Mouse (Mus musculus) frontal cortex, adult 2 months (tissue): ENCODE results near the gene Siglecf. TPM values are rescaled to one million over a fixed set of nuclear protein-coding genes. Genes with fewer than 3 reads are reported as not detected.

Experiments
- DNase-seq, 2 experiments: peaks; one replicate each; pipeline ENCODE4 v3.0.0; 2022; ENCODE audit warnings: low spot score in 1 of 2; ENCODE audit errors: extremely low spot score in 1 of 2
- polyA plus RNA-seq: library from polyadenylated mRNA; depleted of rRNA; stranded (reverse); fragments of >200 nt; gene quantifications from 2 replicates; pipeline ENCODE4 v1.2.3, GENCODE M21; 2012; rRNA removed

Siglecf gene
- polyA plus RNA-seq, 1 experiment = 0.48 TPM

- DNase-seq = no peak
Measured at GRCm38 (mm10) chr7:43361442-43361841, 10.3 kb downstream of the Siglecf start.

DNA sequence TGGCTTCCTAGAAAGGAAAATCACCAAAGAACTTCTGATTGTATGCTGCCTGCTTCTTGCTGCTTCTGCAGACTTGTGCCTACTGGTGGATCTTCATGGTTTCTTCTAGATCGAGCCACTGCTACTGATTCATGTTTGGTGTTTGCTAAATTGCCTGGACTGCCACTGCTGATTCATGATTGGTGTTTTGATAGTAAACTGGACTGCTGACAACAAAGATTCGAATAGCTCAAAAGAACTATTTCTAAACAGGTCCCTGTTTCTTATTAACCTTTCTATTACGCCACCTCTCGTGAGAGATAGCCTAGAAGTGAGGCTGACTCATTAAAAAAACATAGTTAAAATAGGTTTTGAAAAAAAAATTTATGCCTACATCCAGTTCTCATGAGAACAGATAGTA lies 10.9 kb downstream of the Siglecf start:
- DNase-seq = no peak

DNA sequence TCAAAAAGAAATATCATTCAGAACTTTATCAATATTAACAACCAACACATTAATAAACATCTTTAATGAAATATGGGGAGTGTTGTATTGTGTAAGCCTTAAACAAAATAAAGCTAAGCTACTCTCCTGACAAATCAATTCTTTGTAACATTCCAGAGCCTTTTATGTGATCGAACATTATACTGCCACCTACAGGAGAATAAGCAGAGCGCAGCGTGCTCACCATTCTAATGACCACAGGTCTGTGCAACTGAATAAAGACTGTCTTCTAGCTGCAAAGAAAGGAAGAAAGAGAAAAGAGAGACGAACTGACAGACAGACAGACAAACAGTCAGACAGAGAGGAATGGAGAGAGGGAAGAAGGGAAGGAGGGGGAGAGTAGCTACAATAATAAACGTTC lies 27.1 kb downstream of the Siglecf start:
- DNase-seq = peak; percentile 12 to 58

GRCm38 (mm10) chr7:43392349-43393121 lies 41.4 kb downstream of the Siglecf start:
- no peak for DNase-seq

GRCm38 (mm10) chr7:43399501-43399900 lies 48.4 kb downstream of the Siglecf start:
- DNase-seq = no peak

DNA sequence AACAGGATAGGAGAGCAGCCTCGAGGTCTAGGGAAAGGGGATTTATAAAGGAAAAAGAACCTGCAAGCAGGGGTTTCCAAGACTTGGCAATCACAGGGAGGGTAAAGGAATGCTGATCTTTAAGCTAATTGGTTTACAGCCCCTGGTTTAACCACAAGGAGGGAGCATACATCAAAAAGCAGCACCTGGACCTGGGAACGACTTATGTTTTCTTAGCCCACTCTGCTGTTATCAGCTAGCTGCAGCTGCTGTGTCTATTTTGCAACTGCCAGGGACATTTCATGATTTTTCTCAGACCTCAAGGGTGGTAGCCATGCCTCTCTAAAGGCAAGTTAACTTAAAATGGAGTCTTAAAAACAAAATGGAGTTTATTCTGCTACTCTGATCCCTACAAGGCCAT lies 51.6 kb downstream of the Siglecf start:
- DNase-seq = no peak

DNA sequence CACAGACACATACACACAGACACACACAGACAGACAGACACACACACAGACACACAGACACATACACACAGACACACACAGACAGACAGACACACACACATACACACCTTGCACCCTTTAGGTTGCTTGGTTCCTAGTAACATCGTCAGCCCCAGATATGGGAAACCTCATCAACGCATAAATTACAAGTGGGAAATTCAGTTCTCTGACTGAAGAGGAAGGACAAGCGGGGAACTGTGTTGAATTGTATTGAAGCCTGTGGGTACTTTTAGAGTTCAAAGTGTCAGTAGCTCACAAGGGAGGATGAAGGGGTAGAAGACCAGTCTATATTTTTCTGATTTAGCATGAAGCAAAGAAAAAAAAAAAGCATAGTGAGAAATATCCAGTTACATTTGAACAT lies 56.4 kb downstream of the Siglecf start:
- DNase-seq = no peak

- no peak for DNase-seq
Measured at GRCm38 (mm10) chr7:43408131-43408553, 57.0 kb downstream of the Siglecf start, which contains the start of gene Siglecg. Gene Siglecg, plus strand, starts transcription at chr7:43408204.

DNA sequence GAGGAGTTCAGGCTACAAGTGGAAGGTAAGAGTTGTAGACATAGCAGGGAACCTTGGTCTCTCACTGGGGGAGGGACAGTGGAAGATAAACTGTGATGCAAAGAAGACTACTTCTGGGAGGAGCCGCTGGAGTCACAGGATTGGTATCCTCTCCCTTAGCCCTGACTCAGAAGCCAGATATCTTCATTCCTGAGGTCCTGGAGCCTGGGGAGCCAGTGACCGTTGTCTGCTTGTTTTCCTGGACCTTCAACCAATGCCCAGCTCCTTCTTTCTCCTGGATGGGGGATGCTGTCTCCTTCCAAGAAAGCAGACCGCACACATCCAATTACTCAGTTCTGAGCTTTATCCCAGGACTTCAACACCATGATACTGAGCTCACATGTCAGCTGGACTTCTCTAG lies 57.9 kb downstream of the Siglecf start:
- no peak for DNase-seq

Other genes with a start within 250 kb of the Siglecf start
- gene Zfp936, start 237.1 kb upstream of the Siglecf start, polyA plus RNA-seq = not detected in 2 replicates
- 14.8 and 19.2 TPM in 2 replicates for gene Zfp715, start 38.0 kb upstream of the Siglecf start, polyA plus RNA-seq
- gene Siglecg, start 56.9 kb downstream of the Siglecf start, polyA plus RNA-seq = 0.28 and 0.32 TPM in 2 replicates
- gene Lim2, start 76.3 kb downstream of the Siglecf start, polyA plus RNA-seq = not detected in 2 replicates
- 0.20 and 0.21 TPM in 2 replicates for gene Nkg7, start 85.7 kb downstream of the Siglecf start, polyA plus RNA-seq
- gene Cldnd2, start 89.4 kb downstream of the Siglecf start, polyA plus RNA-seq = not detected in 2 replicates
- 80.7 and 97.8 TPM in 2 replicates for gene Etfb, start 92.7 kb downstream of the Siglecf start, polyA plus RNA-seq
- gene Gm45233, start 92.8 kb downstream of the Siglecf start, polyA plus RNA-seq = 2.5 and 2.6 TPM in 2 replicates
- gene Vsig10l, start 111.8 kb downstream of the Siglecf start, polyA plus RNA-seq = 5.2 TPM in 2 replicates
- 60.7 and 69.6 TPM in 2 replicates for gene Iglon5, start 138.7 kb downstream of the Siglecf start, polyA plus RNA-seq
- 0.04 TPM in 1 of 2 replicates, not detected in the other for gene 4931406B18Rik, start 154.6 kb downstream of the Siglecf start, polyA plus RNA-seq
- 6.9 and 8.9 TPM in 2 replicates for gene Cd33, start 193.1 kb downstream of the Siglecf start, polyA plus RNA-seq
- 9.3 and 9.5 TPM in 2 replicates for gene Zfp658, start 210.9 kb downstream of the Siglecf start, polyA plus RNA-seq
- 8.3 and 9.3 TPM in 2 replicates for gene Zfp719, start 228.3 kb downstream of the Siglecf start, polyA plus RNA-seq